Mouse (Mus musculus) retina, embryonic 14.5 days (tissue): ENCODE data around the gene Kctd12b.
"Not testable (repeated sequence)": the region's sequence is repeated elsewhere in the genome, so short reads cannot be mapped to it uniquely, and the experiment has no call there.

Experiments used
- DNase-seq: peaks from one replicate; pipeline ENCODE4 v3.0.0-alpha.2; 2015; ENCODE audit warnings: low spot score

Kctd12b gene

GRCm38 (mm10) chrX:153695782-153696395 lies at the start of gene Kctd12b:
TSS of gene Kctd12b (minus strand) at chrX:153696391.
- no peak for DNase-seq

- no peak for DNase-seq
Observed at GRCm38 (mm10) chrX:153742493-153742892, 46.3 kb upstream of the Kctd12b start.

- no peak for DNase-seq
Observed at GRCm38 (mm10) chrX:153735697-153736096, 39.5 kb upstream of the Kctd12b start.

GRCm38 (mm10) chrX:153724400-153724799 lies 28.2 kb upstream of the Kctd12b start:
- peak; percentile 51 for DNase-seq

GRCm38 (mm10) chrX:153723110-153723916 lies 27.1 kb upstream of the Kctd12b start, which contains the start of gene Nbdy:
TSS of gene Nbdy (plus strand) at chrX:153723590.
- DNase-seq: peak; percentile 66

GRCm38 (mm10) chrX:153719602-153720001 lies 23.4 kb upstream of the Kctd12b start:
- peak; percentile 43 for DNase-seq

- DNase-seq: no peak
Observed at GRCm38 (mm10) chrX:153716716-153717115, 20.5 kb upstream of the Kctd12b start.

- peak; percentile 36 for DNase-seq
Observed at GRCm38 (mm10) chrX:153707735-153708134, 11.5 kb upstream of the Kctd12b start.

- no peak for DNase-seq
Observed at GRCm38 (mm10) chrX:153700463-153700862, 4.3 kb upstream of the Kctd12b start.

- DNase-seq: not testable (repeated sequence)
Observed at GRCm38 (mm10) chrX:153668233-153668632, 28.0 kb downstream of the Kctd12b start.

GRCm38 (mm10) chrX:153664903-153665302 lies 31.3 kb downstream of the Kctd12b start:
- no peak for DNase-seq

- DNase-seq: no peak
Observed at GRCm38 (mm10) chrX:153656949-153657348, 39.2 kb downstream of the Kctd12b start.

- peak; percentile 3 for DNase-seq
Observed at GRCm38 (mm10) chrX:153640615-153641014, 55.6 kb downstream of the Kctd12b start.

- peak; percentile 54 for DNase-seq
Observed at GRCm38 (mm10) chrX:153636247-153636646, 59.9 kb downstream of the Kctd12b start.
